Mouse (Mus musculus) lung, postnatal 36 days (tissue): ENCODE measurements around the gene Sapcd1.
"Not testable (repeated sequence)": the region's sequence is repeated elsewhere in the genome, so short reads cannot be mapped to it uniquely, and the experiment has no call there.

Source experiments
- DNase-seq: peaks from one replicate; pipeline ENCODE4 v3.0.0; 2022; ENCODE audit warnings: mixed read lengths

Gene Sapcd1

DNA sequence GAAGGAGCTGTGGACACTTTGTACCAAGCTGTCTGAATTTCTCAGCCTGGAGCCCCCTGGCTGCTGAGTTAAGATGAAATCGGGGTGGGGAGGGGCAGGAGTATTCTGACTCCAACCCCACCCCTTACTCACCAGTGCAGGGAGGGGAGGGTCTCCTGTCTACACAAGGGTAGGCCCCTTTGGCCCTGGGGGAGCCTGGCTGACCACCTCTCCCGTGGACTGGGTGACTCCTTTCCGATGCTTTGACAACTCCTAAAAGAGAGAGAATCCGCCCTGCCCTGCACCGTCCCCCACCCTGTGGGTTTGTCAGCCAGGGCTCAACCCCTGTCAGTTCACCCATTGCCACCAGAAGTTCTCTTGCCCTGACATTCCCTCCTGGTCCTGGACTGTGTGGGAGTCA is 1.6 kb downstream of the Sapcd1 start:
- DNase-seq, result no peak

DNA sequence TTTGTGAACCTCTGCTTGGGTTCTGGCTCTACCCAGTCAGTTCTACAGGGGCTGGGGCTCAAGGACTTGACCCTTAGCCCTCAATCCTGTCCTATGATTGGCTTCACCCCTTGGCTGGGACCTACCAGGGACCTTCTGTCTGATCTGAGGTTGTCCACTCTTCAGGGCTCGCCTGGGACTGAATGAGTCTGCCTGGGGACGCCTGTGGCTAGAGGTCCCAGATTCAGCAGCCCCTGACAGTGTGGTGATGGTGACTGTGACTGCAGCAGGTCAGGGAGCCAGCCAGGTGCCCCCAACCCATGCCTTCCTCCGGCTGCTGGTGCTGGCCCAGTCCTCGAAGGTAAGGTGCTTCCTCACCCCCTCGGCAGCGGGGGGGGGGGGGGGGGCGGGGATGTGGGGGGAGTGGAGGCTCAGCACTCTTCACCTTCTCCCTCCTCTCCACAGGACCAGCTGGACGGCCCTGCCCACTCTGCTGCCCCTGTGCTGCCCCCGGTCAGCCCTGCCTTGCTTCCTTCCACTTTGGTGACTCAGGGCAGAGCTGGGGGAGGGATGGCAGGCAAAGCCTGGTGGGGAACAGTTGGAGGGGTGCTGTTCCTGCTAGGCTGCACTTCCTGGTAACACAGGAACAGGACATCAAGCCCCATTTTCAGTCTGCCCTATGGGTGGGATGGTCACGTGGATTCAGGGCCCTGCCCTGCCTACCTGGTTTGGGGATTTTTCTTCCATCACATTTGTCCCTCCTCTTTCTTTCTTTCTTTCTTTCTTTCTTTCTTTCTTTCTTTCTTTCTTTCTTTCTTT is 2.9 kb downstream of the Sapcd1 start:
- no peak for DNase-seq

DNA sequence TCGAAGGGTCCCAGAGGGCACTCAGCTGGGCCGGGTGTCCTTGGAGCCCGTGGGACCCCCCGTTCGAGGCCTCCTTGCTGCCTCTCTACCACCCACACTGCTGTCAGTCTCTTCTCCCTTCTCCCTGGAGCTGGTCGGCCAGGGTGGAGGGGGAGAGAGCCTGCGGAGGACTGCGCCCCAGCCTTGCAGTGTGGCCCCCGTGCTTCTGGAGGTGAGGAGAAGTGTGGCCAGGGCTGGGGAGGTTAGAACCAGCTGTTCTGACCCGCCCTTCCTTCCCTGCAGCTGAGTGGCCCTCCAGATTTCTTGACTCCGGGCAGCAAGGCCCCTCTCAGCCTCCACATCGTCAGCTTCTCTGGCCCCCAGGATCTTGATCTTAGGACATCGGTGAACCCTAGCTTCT is 3.6 kb downstream of the Sapcd1 start:
- DNase-seq, result no peak

DNA sequence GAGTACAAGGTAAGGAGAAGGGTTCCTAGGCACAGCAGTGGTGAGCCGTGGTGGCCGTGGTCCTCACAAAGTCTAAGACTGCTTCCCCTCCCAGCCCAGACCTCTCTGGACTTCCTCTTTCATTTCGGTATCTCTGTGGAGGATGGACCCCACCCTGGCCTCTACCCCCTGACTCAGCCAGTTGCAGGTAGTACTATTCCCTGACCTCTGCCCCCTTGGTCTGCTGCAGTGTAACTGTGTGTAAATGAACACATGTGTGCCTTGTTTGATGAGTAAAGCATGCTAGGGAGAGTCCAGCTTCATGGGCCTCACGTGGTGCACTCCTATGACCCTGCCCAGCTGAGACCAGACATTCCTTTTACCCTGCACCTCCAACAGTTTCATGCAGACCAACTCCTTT is 4.1 kb downstream of the Sapcd1 start:
- no peak for DNase-seq

DNA sequence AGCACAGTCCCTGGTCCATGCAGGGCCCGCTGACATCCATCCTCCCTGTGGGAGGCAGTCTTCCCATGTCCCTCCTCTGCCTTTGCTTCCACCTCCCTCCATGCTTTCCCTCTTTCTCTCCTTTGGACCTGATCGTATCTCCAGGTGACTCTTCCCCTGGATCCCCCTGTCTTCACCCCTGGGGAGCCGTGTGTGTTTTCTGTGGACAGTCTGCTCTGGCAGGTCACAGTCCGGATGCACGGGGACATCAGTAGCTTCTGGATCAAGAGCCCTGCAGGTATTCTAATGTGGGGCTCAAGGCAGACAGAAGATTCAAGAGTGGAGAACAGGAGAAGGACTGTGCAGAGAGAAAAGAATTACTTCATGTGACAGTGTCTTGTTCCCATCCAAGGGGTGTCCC is 4.6 kb downstream of the Sapcd1 start:
- DNase-seq, result no peak

DNA sequence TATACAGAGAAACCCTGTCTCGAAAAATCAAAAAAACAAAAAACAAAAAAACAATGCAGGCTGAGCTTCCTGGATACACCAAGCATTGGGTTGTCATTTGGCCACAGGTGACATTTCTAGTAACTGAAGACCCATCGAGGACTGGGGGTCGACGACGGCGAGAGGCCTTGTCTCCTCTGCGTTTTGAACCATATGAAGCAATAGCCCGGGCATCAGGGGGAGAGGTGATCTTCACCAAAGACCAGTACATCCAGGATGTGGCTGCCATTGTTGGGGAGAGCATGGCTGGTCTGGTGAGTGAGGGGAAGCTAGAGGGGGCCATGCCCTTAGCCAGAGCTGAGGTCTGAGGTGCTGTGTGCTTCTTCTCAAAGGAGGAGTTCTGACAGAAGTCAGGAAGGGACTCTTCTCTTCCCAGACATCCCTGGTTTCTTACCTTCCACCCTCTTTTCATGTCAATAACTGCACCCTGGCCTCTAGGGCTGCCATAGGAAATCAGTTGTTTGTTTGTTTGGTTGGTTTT is 5.2 kb downstream of the Sapcd1 start:
- DNase-seq, result no peak

DNA sequence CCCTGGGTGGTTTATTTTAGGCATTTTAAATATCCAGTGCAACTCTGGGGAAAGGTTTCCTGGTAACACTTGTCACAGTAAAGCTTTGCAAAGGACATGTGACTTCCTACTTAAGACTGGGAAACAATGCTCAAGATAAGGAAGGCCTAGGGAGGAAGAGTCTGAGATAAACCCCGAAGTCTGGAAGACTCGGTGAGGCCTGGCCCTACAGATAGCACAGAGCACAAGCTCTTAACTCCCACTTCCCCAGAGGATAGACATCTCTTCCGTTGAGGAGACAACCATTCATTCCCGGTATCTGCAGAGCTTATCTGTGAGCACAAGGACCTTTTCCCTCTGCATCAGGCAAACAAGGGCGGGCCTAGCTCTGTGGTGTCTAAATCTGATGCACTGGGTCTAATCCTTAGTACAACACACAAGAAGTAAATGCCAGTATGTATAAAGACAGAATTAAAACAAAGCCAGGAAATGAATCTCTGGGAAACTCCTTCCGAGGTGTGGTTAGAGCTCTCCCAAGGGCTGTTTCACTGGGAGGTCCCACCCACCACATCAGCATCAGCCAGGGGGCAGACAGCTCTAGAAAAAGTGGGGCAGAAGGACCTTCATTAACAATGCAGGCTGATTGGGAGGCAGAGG is 5.9 kb downstream of the Sapcd1 start:
- DNase-seq, result peak; percentile 79

DNA sequence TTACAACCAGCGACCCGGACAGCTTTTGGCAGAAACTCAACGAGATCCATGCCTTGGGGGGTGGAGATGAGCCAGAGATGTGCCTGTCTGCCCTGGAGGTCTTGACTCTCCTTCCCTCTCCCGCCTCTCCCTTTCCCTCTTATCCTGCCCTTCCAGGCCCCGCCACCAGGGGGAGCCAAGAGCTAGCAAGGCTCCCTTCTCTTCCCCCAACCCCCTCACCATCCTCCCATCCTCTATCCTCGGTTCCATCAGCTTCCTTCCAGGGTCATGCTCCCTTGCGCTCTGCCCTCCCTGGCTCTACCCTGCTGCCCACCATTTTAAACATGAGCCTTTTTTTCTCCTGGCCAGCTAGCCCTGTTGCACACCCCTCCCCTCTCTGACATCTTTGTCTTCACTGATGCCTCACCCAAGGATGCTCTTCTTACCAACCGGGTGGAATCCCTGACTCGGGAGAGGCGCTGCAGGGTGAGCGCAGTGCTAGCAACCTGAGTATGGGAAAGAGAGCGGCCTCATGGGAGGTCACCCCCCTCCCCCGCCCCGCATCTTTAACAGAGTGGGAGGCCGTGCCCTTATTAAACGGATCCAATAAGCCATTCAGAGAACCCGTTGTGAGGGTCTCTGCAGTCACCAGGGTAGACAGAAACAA is 6.5 kb downstream of the Sapcd1 start:
- DNase-seq, result peak; percentile 94

DNA sequence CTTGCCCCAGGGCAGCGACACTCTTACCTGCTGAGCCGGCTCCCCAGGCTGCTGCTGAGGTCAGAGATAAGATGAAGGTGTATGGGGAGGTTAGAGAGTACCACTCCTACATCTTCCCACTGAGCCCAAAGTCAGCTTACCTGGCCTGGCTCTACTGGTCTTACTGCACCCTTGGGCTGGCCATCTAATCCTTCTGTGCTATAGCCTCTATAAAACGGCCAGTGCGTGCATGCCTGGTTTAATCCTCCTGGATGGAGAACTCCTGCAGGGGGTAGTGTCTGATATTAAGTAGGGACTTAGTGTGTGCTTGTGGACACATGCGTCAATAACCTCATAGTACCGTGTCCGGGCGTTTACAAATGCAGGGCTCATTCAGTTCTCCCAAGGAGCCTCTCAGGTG is 7.3 kb downstream of the Sapcd1 start:
- DNase-seq, result no peak

DNA sequence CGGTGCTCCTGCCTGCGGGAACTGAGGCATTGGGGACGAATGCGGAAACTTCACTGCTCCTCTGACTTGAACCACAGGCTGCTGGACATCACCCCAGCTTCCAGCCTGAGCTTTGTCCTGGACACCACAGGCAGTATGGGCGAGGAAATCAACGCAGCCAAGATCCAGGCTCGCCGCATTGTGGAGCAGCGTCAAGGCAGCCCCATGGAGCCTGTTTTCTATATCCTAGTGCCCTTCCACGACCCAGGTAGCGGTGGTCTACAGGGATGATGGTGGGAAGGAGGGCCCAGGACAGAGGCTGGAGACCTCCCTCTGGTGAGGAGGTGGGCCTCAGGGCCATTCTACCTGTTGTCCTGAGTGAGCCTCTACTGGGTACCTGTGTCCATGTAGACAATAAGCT is 7.9 kb downstream of the Sapcd1 start:
- no peak for DNase-seq

DNA sequence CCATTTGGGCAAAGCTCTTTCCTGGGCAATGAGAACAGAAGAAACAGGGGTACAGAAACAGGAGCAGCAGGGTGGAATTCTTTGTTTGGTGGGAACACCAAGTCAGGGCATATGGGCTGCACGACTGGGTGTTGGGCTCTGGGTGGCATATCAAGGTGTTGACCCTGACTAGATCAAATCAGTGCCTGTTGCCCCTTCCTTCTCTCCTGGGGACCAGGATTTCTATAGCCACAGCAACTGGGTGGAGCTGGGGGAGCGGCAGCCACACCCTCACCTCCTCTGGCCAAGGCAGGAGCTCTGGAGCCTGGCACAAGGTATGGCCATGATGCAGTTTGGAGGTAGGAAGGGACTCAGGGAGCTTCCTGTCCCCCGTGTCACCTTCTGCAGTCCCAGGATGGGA is 9.6 kb downstream of the Sapcd1 start:
- DNase-seq, result no peak

DNA sequence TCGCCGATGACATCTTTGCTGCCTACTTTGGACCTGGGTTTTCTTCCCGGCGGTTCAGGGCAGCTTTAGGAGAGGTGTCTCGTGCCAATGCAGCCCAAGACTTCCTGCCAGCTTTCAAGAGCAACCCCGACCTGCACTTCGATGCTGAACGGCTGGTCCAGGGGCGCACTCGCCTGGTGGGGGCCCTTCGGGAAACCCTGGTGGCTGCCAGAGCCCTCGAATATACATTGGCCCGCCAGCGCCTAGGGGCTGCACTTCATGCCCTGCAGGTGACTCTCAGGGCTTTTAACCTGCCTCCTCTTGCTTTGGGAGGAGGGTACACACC is 10.1 kb downstream of the Sapcd1 start:
- no peak for DNase-seq

DNA sequence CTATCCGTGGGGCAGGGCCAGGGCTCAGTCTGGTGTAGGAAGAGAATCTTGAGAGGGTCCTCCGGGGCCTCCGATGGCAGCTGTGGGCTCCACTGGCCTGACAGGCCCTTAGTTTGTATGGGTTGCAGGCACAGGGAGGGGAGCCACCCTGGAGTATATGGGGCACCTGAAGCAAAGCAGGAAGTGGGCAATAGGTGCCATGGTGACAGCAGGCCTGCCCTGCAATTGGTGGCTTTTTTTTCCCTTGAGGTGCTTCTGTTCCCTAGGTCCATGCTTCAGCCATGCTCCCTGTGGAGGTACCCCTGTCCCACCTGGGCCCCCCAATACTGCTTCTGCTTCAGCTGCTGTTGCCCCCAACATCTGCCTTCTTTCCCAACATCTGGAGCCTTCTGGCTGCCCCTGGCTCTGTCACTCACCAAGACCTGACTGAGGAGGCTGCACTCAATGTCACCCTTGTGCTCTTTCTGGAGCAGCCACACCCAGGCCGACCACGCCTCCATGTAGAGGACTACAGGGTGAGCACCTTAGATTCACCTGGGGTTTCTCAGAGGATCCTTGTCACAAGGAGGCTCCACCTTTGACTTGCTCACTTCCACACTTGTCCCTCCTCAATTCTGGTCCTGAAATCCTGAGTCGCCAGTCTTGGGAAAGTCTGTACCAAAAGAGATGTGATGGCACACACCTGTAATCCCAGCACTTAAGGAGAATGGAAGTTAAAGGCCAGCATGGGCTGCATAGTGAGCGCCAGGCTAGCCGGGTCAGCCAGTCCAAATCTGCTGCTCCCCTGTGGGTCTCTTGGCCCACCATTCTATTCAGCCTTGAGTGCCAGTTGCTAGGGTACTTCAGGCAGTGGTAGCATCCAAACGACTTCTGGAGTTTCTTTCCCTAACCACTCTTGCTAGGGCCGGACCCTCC is 10.8 kb downstream of the Sapcd1 start:
- no peak for DNase-seq

DNA sequence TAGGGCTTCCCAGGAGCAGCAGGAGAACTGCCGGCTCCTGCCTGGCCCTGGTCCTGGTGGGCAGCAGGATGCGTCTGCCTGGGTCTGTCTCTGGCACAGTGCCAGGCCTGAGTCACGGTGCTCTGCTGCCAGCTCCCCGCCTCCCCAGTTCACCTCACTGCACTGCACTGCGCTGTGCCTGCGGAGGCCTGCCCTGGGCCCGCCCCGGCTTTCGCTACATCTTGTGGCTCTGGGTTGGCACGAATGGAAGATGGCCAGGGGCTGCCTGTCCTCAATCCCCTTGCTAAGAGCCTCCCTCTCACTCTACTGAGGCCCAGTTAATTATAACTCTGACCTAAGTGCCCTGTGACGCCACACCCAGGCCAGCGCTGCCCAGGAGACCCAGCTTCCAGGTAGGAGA is 11.4 kb downstream of the Sapcd1 start, which contains the start of gene Vwa7:
TSS of gene Vwa7 (plus strand) at position 204 of the 400 bp plus-strand sequence.
- DNase-seq, result no peak

DNA sequence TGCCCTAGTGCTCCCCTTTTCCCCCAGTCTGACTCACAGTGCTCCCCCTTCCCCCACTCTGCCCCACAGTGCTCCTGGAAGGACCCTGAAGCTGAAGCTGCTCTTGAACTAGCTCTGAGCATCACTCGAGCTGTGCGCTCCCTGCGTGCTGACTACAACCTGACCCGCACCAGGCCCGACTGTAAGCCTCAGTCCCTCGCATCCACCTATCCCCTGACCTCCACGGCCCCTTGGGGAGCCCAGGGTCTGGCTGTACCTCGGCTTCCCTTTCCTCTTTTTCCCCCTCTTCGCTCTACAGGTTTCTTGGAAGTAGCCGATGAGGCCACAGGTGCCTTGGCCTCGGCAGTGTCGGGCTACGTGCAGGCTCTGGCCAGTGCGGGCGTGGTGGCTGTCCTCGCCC is 12.5 kb downstream of the Sapcd1 start:
- DNase-seq, result no peak

DNA sequence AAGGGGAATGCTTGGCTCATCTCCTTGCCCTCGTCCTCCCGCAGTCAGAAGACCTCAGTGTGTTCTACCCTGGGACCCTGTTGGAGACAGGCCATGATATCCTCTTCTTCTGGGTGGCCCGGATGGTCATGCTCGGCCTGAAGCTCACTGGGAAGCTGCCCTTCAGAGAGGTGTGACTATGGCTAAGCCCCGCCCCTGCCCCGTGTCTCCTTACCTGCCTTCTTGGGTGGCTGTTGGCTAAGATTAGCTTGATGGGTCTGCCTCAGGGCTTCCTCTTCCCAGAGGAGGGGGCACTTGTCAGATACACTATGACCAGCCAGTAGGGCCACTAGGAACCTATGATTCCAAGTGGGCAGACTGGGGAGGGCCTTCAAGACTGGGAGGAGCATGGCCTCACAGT is 14.6 kb downstream of the Sapcd1 start:
- no peak for DNase-seq

DNA sequence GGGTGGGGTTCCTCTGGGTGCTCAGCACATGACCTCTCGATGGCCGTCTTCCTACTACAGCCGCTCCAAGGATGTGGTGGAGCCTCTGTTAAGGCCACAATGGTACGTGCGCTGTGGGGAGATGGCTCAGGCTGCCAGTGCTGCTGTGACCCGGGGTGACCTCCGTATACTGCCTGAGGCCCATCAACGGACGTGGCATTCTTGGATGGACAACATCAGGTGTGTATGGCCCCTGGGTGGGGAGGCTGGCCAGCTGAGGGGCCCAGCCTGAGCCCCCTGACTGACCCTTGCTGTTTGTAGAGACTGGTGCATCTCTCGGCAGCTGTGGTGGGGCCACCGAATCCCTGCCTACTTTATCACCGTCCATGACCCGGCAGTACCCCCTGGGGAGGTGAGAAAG is 15.4 kb downstream of the Sapcd1 start:
- no peak for DNase-seq

DNA sequence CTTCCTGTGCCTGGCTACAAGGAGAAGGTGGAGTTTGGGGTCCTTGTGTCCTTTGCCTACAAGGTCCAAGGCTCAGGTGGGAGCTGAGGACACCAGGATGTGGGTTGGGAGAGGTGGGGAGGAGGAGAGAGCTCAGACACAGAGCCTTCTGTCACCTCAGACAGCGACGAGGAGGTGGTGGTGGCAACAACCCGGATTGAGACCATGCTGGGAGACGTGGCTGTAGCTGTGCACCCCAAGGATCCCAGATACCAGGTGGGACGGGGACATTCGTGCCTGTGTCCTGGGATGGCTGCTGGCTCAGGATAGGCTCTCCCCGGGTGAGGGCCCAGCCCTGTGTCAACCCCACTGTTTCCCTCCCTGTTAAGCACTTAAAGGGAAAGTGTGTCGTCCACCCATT is 16.4 kb downstream of the Sapcd1 start:
- DNase-seq, result no peak

DNA sequence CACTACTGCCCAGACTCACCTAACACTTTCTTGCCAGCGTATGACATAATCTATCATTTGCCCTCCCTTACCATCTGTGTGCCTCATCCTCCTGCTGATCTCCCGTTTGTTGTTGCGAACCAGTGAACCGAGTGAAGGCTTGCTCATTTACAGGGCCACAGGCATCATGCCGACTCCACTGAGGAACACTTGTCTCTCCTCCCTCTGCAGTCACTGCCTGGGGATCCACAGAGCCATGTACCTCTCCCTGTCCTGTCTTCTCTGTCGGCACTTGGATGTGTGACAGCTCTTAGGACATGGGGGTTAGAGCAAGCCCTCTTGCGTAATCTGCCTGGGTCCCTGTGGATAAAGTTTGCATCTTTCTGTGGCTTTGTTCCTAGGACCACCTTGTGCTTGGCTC is 18.2 kb downstream of the Sapcd1 start:
- no peak for DNase-seq

DNA sequence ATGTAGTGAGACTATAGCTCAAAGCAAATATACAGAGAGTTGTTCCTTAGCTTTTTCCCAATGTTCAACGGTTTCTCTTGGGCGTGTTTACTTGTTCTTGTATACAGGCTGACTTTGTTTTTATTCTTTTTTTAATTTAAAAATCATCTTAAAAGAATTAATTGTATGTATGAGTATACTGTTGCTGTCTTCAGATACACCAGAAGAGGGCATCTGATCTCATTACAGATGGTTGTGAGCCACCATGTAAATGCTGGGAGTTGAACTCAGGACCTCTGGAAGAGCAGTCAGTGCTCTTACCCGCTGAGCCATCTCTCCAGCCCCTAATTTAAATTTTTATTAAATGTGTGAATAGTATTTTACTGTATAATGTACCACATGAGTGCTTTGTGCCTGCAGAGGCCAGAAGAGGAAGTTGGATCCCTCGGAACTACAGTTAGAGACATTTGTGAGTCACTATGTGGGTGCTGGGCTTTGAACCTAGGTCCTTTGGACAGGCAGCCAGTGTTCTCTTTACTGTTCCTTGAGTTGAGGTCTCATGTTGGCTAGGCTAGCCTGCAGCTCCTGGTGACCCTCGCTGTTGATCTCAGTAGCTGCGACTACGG is 20.3 kb downstream of the Sapcd1 start:
- DNase-seq, result no peak

DNA sequence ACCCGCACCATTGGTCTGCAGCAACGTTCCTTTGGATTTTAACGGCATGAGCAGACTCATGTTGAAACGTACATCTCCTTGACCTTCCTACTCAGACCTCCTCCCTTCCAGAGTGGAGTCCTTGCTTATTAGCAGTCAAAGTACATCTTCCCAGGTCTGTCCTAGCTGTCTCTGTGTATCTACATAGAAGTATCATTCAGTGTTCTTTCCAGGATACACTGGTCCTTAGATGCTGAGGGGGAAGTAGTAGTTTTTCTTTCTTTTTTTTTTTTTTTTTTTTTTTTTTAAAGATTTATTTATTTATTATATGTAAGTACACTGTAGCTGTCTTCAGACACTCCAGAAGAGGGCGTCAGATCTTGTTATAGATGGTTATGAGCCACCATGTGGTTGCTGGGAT is 21.9 kb downstream of the Sapcd1 start:
- not testable (repeated sequence) for DNase-seq

DNA sequence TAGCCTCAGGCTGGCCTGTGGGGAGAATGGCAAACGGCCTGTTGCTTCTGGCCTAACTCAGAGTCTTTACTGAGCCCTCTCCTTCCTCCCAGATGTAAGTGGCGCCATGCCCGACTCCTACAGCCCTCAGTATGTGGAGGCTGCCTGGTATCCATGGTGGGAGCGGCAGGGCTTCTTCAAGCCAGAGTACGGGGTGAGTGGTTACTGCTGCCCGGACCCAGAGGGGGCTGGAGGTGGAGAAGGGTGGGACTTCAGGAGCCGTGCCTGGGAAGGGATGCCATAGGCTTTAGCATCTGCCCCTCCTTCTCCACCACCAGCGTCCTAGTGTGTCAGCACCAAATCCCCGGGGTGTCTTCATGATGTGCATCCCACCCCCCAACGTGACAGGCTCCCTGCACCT is 22.7 kb downstream of the Sapcd1 start:
- no peak for DNase-seq
